Mouse (Mus musculus) cerebellum, adult 2 months (tissue): ENCODE data around the gene Klrc3. TPM values are rescaled to one million over a fixed set of nuclear protein-coding genes. Genes with fewer than 3 reads are reported as not detected.
"Not testable (repeated sequence)": the region's sequence is repeated elsewhere in the genome, so short reads cannot be mapped to it uniquely, and the experiment has no call there.

Experiments
- DNase-seq, 2 experiments: peaks; one replicate each; pipeline ENCODE4 v3.0.0; 2021
- H3K27ac ChIP-seq: fragments of 200-500 bp; 2 replicates; pipeline ENCODE4 v1.5.1; 2012; ENCODE audit warnings: low read length, control low read depth, inconsistent platforms; ENCODE audit not compliant: insufficient read depth
- H3K27me3 ChIP-seq: fragments of 200-500 bp; 2 replicates; pipeline ENCODE4 v1.6.1; 2012; ENCODE audit warnings: inconsistent platforms, mild to moderate bottlenecking, low read length, moderate library complexity; ENCODE audit not compliant: control insufficient read depth, insufficient read depth
- H3K4me1 ChIP-seq: fragments of 200-500 bp; 2 replicates; pipeline ENCODE4 v1.6.1; 2011; ENCODE audit warnings: low read length; ENCODE audit not compliant: control insufficient read depth, insufficient read depth
- H3K4me3 ChIP-seq: fragments of 200-500 bp; replicated peaks from 2 replicates; pipeline ENCODE3; 2011; ENCODE audit warnings: mild to moderate bottlenecking, low read depth, low read length, control low read depth; ENCODE audit not compliant: insufficient read depth
- CTCF ChIP-seq: fragments of 200-500 bp; IDR thresholded peaks from 2 replicates; pipeline ENCODE4 v1.5.1; 2011; ENCODE audit warnings: low read depth, mild to moderate bottlenecking, control low read depth, low read length, moderate library complexity, borderline replicate concordance; ENCODE audit not compliant: insufficient read depth
- POLR2A ChIP-seq: fragments of 200-500 bp; IDR thresholded peaks from 2 replicates; pipeline ENCODE4 v1.6.1; 2011; ENCODE audit warnings: low read length, control low read depth, borderline replicate concordance; ENCODE audit not compliant: insufficient read depth
- WGBS: fragments of 180-500 bp; shearing (Covaris S2); methylation state at CpG from one replicate; pipeline ENCODE4 v1.1.7; 2018; 5-methylcytosine and 5-hydroxymethylcytosine counted together
- polyA plus RNA-seq: library from polyadenylated mRNA; depleted of rRNA; stranded (reverse); fragments of >200 nt; gene quantifications from 2 replicates; pipeline ENCODE4 v1.2.3, GENCODE M21; 2012; rRNA removed

Klrc3 gene
- not detected in 2 replicates for polyA plus RNA-seq

DNA sequence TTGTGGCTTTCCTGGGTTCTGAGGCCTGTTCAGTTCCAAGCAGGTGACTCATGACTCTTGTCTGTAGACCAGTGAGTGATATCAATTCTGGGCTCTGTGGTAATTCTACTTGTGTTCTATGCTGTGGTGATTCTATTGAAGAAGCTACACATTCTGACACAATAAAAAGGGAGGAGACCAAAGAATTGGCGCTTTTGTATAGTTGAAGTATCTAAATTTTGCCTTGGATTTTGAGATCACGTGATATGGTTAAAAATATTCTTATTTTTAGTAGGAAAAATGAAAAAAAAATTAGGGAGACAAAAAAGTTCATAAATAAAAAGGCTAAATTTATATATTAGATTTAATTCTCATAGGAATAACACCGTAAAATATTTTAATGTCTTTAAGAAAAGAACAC lies at the start of gene Klrc3:
Klrc3 (minus strand) TSS at position 101 of the 400 bp plus-strand sequence.
- not testable (repeated sequence) for H3K27me3 ChIP-seq, H3K27ac ChIP-seq, DNase-seq, H3K4me3 ChIP-seq, H3K4me1 ChIP-seq
- 83% methylated on average over 3 of the region's 3 CpGs for WGBS

DNA sequence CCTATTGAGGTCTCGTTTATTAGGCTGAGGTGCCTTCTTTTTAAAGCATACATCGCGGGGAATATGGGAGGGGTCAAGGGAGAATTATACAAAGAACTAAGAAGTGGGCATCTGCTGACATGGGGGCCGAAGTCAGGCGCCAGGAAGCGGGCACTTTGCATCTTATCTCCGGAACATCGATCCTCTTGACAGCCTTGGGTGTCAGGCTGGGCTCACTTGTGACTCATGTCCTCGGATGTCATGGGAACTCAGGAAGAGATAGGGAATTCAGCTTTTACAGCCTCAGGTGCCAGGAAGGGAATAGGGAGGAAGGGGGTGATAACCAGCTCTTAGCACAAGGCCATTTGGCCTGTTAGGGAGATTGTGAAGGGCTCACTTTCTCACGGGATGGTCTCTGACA lies 48.3 kb upstream of the Klrc3 start:
- 83% methylated on average over 10 of the region's 10 CpGs for WGBS
- H3K27ac ChIP-seq, H3K27me3 ChIP-seq: not testable (repeated sequence)

GRCm38 (mm10) chr6:129680379-129680778 lies 37.2 kb upstream of the Klrc3 start:
- H3K27me3 ChIP-seq: no peaks in the 10 kb centered on the region
- no peak overlapping the region for H3K27ac ChIP-seq
- no peak overlapping the region for H3K4me3 ChIP-seq
- no peaks in the 10 kb centered on the region for H3K4me1 ChIP-seq
- WGBS: 63% methylated on average over 1 of the region's 1 CpGs
- no peak for DNase-seq
- TF ChIP-seq CTCF (no peak), POLR2A (no peak)

More for the DNA sequence above, 48.3 kb upstream of the Klrc3 start:
- not testable (repeated sequence) for H3K4me1 ChIP-seq, H3K4me3 ChIP-seq, DNase-seq

- TF ChIP-seq POLR2A: no peak
- no peak for TF ChIP-seq CTCF
- no peak within 1 kb of the TSS for H3K4me3 ChIP-seq
- no peak within 1 kb of the TSS for H3K27ac ChIP-seq
- H3K27me3 ChIP-seq: no peaks in the 10 kb centered on the region
- DNase-seq: no peak
- H3K4me1 ChIP-seq: no peaks in the 10 kb centered on the region
- 77% methylated on average over 3 of the region's 3 CpGs for WGBS
Observed at GRCm38 (mm10) chr6:129678873-129679272, 35.7 kb upstream of the Klrc3 start, which contains the start of gene Klrc1. TSS of gene Klrc1 (minus strand) at chr6:129678973.

- H3K4me3 ChIP-seq, H3K4me1 ChIP-seq, DNase-seq, H3K27me3 ChIP-seq, H3K27ac ChIP-seq: not testable (repeated sequence)
- 67% methylated on average over 1 of the region's 3 CpGs for WGBS
Observed at GRCm38 (mm10) chr6:129661301-129661700, 18.2 kb upstream of the Klrc3 start.

GRCm38 (mm10) chr6:129660589-129660988 lies 17.5 kb upstream of the Klrc3 start, which contains the start of gene Klrc2:
TSS of gene Klrc2 (minus strand) at chr6:129660689.
- H3K27ac ChIP-seq, H3K4me1 ChIP-seq, H3K27me3 ChIP-seq, DNase-seq, H3K4me3 ChIP-seq: not testable (repeated sequence)
- 65% methylated on average over 4 of the region's 4 CpGs for WGBS

GRCm38 (mm10) chr6:129644054-129644453 lies 917 bp upstream of the Klrc3 start:
- H3K4me3 ChIP-seq, H3K4me1 ChIP-seq, DNase-seq, H3K27me3 ChIP-seq, H3K27ac ChIP-seq: not testable (repeated sequence)
- WGBS: 63% methylated on average over 1 of the region's 3 CpGs

GRCm38 (mm10) chr6:129631046-129631445 lies 12.1 kb downstream of the Klrc3 start:
- not testable (repeated sequence) for H3K27ac ChIP-seq, H3K4me1 ChIP-seq, H3K27me3 ChIP-seq, H3K4me3 ChIP-seq, DNase-seq
- 80% methylated on average over 2 of the region's 2 CpGs for WGBS

- no peak for TF ChIP-seq POLR2A
- no peak for TF ChIP-seq CTCF
- no peak within 1 kb of the TSS for H3K4me3 ChIP-seq
Observed at GRCm38 (mm10) chr6:129623735-129624134, 19.4 kb downstream of the Klrc3 start, which contains the start of gene Klrk1. TSS of gene Klrk1 (minus strand) at chr6:129623864.

More at GRCm38 (mm10) chr6:129623735-129624134, 19.4 kb downstream of the Klrc3 start, which contains the start of gene Klrk1:
- Histone ChIP-seq H3K27me3 (no peaks in the 10 kb centered on the region), H3K27ac (no peak within 1 kb of the TSS), H3K4me1 (no peaks in the 10 kb centered on the region)
- 76% methylated on average over 4 of the region's 4 CpGs for WGBS
- DNase-seq: no peak
